7 mouse cellular contexts compared by ENCODE assay signal in genomic region chr9:22116086-22116485, GRCm38 (mm10). TPM values are rescaled to one million over a fixed set of nuclear protein-coding genes. Genes with fewer than 3 reads are reported as not detected.
A peak's percentile ranks its signal among the peaks of the same experiment; 100 is the strongest.
DNase-seq lines count a peak whose midpoint lies in the region; ATAC-seq and TF ChIP-seq lines count a peak whose summit lies in the region.

No protein-coding gene starts in this region.

- ATAC-seq in forebrain, embryonic 15.5 days (replicated peaks), result no peak
- ATAC-seq in liver, postnatal 0 days, result no peak
- ATAC-seq in activated CD4-positive, CD25-positive, alpha-beta regulatory T cell, adult 4 months, result no peak

- no peak for TF ChIP-seq CTCF in liver, postnatal 0 days (IDR thresholded peaks at IDR 0.05; ENCODE audit: low read depth)

- WGBS in forebrain, embryonic 15.5 days, result 23% methylated on average over 15 of the region's 15 CpGs
- 22% methylated on average over 15 of the region's 15 CpGs for WGBS in liver, postnatal 0 days (ENCODE audit: insufficient replicate concordance)

- H3K27ac ChIP-seq in brown adipose tissue, adult 24 weeks (replicated peaks; ENCODE audit: low read depth, low read length), result no peak overlapping the region
- 0 out of 2 replicates have a peak overlapping the region, but pooled peaks have one; percentile 28 for H3K27ac ChIP-seq in forebrain, embryonic 15.5 days (replicated peaks)
- H3K27ac ChIP-seq in liver, postnatal 0 days (ENCODE audit: low read depth), result peak overlapping the region; percentile 83; the same call in 1 of the 2 replicates

- DNase-seq in lung, adult 18-20 months, result peak; percentile 37 to 54
- no peak for DNase-seq in lung, postnatal 4 days
- peak; percentile 61 for DNase-seq in liver, postnatal 0 days
- DNase-seq in urinary bladder, postnatal 36 days (ENCODE audit: low spot score in 2 of 2), result no peak

- no peaks in the 10 kb centered on the region for H3K9me3 ChIP-seq in forebrain, embryonic 15.5 days
- H3K9me3 ChIP-seq in liver, postnatal 0 days (ENCODE audit: low read length), result no peaks in the 10 kb centered on the region

- peaks cover 22% of the 10 kb centered on the region for H3K36me3 ChIP-seq in forebrain, embryonic 15.5 days
- peaks cover 32% of the 10 kb centered on the region for H3K36me3 ChIP-seq in liver, postnatal 0 days (replicated peaks; ENCODE audit: insufficient read depth, low read length)

- H3K4me2 ChIP-seq in forebrain, embryonic 15.5 days (replicated peaks), result peak overlapping the region; percentile 87
- H3K4me2 ChIP-seq in liver, postnatal 0 days (ENCODE audit: low read depth, low read length), result peak overlapping the region; percentile 97

- no peak for TF ChIP-seq EP300 in liver, postnatal 0 days (IDR thresholded peaks at IDR 0.05; ENCODE audit: low read depth)

- H3K4me1 ChIP-seq in brown adipose tissue, adult 24 weeks (ENCODE audit: control insufficient read depth, insufficient read depth, insufficient read length, low read length), result peaks cover 14% of the 10 kb centered on the region; the same call in 1 of the 2 replicates
- H3K4me1 ChIP-seq in forebrain, embryonic 15.5 days, result peaks cover 18% of the 10 kb centered on the region
- H3K4me1 ChIP-seq in liver, postnatal 0 days (ENCODE audit: insufficient read depth), result peaks cover 38% of the 10 kb centered on the region

- peak overlapping the region; percentile 91 for H3K9ac ChIP-seq in forebrain, embryonic 15.5 days (replicated peaks)
- H3K9ac ChIP-seq in liver, postnatal 0 days (replicated peaks), result peak overlapping the region; percentile 89

- H3K27me3 ChIP-seq in forebrain, embryonic 15.5 days, result 0 out of 2 replicates have a peak, but pooled peaks cover 2% of the 10 kb centered on the region
- no peaks in the 10 kb centered on the region for H3K27me3 ChIP-seq in liver, postnatal 0 days (ENCODE audit: insufficient read depth, low read length)

- peak overlapping the region; percentile 89 for H3K4me3 ChIP-seq in brown adipose tissue, adult 24 weeks (ENCODE audit: insufficient read depth, low read depth, low read length)
- H3K4me3 ChIP-seq in forebrain, embryonic 15.5 days, result peak overlapping the region; percentile 96
- peak overlapping the region; percentile 86 for H3K4me3 ChIP-seq in liver, postnatal 0 days (ENCODE audit: low read depth, low read length)

RNA-seq across cellular contexts. Expression of gene Elof1, which starts 0.9 kb away (rescaled TPM):
- polyA plus RNA-seq in brown adipose tissue, adult 24 weeks (2012; ENCODE audit: insufficient read depth, insufficient read length, missing spikeins), result 101 and 117 TPM in 2 replicates
- 179 and 181 TPM in 2 replicates for polyA plus RNA-seq in forebrain, embryonic 15.5 days (2015; fragmentation: Nextera tagmentation; extraction: Ambion mirVana)
- polyA plus RNA-seq in liver, postnatal 0 days (2015; fragmentation: Nextera tagmentation; extraction: Ambion mirVana), result 72.7 and 75.6 TPM in 2 replicates
- polyA plus RNA-seq in activated CD4-positive, CD25-positive, alpha-beta regulatory T cell, adult 4 months (2017; shearing (Covaris generic)), result 100 to 1,000 TPM in 1 of 2 experiments, 10 to 100 TPM in 1; 96.8 to 108 TPM

RNA-seq across cellular contexts. Expression of gene Cnn1, which starts 17.1 kb away (rescaled TPM):
- 1.9 and 5.7 TPM in 2 replicates for polyA plus RNA-seq in brown adipose tissue, adult 24 weeks (2012; ENCODE audit: insufficient read depth, insufficient read length, missing spikeins)
- polyA plus RNA-seq in forebrain, embryonic 15.5 days (2015; fragmentation: Nextera tagmentation; extraction: Ambion mirVana), result 0.53 and 1.1 TPM in 2 replicates
- polyA plus RNA-seq in liver, postnatal 0 days (2015; fragmentation: Nextera tagmentation; extraction: Ambion mirVana), result 0.33 and 0.68 TPM in 2 replicates
- not detected for polyA plus RNA-seq in activated CD4-positive, CD25-positive, alpha-beta regulatory T cell, adult 4 months (2017; shearing (Covaris generic))

RNA-seq across cellular contexts. Expression of gene Acp5, which starts 19.4 kb away (rescaled TPM):
- 179 and 198 TPM in 2 replicates for polyA plus RNA-seq in brown adipose tissue, adult 24 weeks (2012; ENCODE audit: insufficient read depth, insufficient read length, missing spikeins)
- polyA plus RNA-seq in forebrain, embryonic 15.5 days (2015; fragmentation: Nextera tagmentation; extraction: Ambion mirVana), result 0.17 and 0.84 TPM in 2 replicates
- 102 and 108 TPM in 2 replicates for polyA plus RNA-seq in liver, postnatal 0 days (2015; fragmentation: Nextera tagmentation; extraction: Ambion mirVana)
- 100 to 1,000 TPM; 208 to 219 TPM for polyA plus RNA-seq in activated CD4-positive, CD25-positive, alpha-beta regulatory T cell, adult 4 months (2017; shearing (Covaris generic))

RNA-seq across cellular contexts. Expression of gene Ecsit, which starts 30.8 kb away (rescaled TPM):
- polyA plus RNA-seq in brown adipose tissue, adult 24 weeks (2012; ENCODE audit: insufficient read depth, insufficient read length, missing spikeins), result 95.3 and 111 TPM in 2 replicates
- 59.2 and 59.7 TPM in 2 replicates for polyA plus RNA-seq in forebrain, embryonic 15.5 days (2015; fragmentation: Nextera tagmentation; extraction: Ambion mirVana)
- polyA plus RNA-seq in liver, postnatal 0 days (2015; fragmentation: Nextera tagmentation; extraction: Ambion mirVana), result 18.1 and 18.2 TPM in 2 replicates
- 10 to 100 TPM; 31.0 to 31.1 TPM for polyA plus RNA-seq in activated CD4-positive, CD25-positive, alpha-beta regulatory T cell, adult 4 months (2017; shearing (Covaris generic))

RNA-seq across cellular contexts. Expression of gene Pigyl, which starts 40.6 kb away (rescaled TPM):
- 47.7 and 58.0 TPM in 2 replicates for polyA plus RNA-seq in brown adipose tissue, adult 24 weeks (2012; ENCODE audit: insufficient read depth, insufficient read length, missing spikeins)
- polyA plus RNA-seq in forebrain, embryonic 15.5 days (2015; fragmentation: Nextera tagmentation; extraction: Ambion mirVana), result 85.9 and 89.6 TPM in 2 replicates
- polyA plus RNA-seq in liver, postnatal 0 days (2015; fragmentation: Nextera tagmentation; extraction: Ambion mirVana), result 34.9 and 36.6 TPM in 2 replicates
- 10 to 100 TPM; 49.5 to 56.8 TPM for polyA plus RNA-seq in activated CD4-positive, CD25-positive, alpha-beta regulatory T cell, adult 4 months (2017; shearing (Covaris generic))

Comparison
In these comparisons a context has a peak if more than half of its experiments do, and no peak if none do; other contexts are left out.
1. DNase-seq: peak in lung, adult 18-20 months (2 of 2) and liver, postnatal 0 days (single experiment); none in lung, postnatal 4 days (0 of 2) and urinary bladder, postnatal 36 days (0 of 2).
2. RNA of gene Acp5, which starts 19.4 kb away (polyA plus RNA-seq): 208 to 219 TPM in activated CD4-positive, CD25-positive, alpha-beta regulatory T cell, adult 4 months, 179 to 198 TPM in brown adipose tissue, adult 24 weeks and 102 to 108 TPM in liver, postnatal 0 days; 0.17 to 0.84 TPM in forebrain, embryonic 15.5 days; every median in the first group is over 10 times any median in the second.
3. Peak in every context shown above with its lines, with median percentiles within 50 percentile points of each other: H3K4me3 ChIP-seq.